Mouse (Mus musculus) stomach, embryonic 15.5 days (tissue): ENCODE data around the gene Hsh2d. TPM values are rescaled to one million over a fixed set of nuclear protein-coding genes. Genes with fewer than 3 reads are reported as not detected.

ENCODE experiments used
- ATAC-seq: fragments of 200-750 bp; cut with Nextera tagmentation; 2 replicates; pipeline ENCODE4 v1.8.0; 2017; ENCODE audit warnings: low read depth, moderate number of reproducible peaks, moderate TSS enrichment; ENCODE audit not compliant: insufficient read depth, low FRiP score
- H3K27ac ChIP-seq: fragments of 300-500 bp; sonication (generic); 2 replicates; pipeline ENCODE4 v1.5.1; 2015; ENCODE audit warnings: mild to moderate bottlenecking, inconsistent platforms
- H3K27me3 ChIP-seq: fragments of 300-500 bp; sonication (generic); replicated peaks from 2 replicates; pipeline ENCODE4 v1.6.1; 2015; ENCODE audit warnings: inconsistent platforms
- H3K36me3 ChIP-seq: fragments of 300-500 bp; sonication (generic); 2 replicates; pipeline ENCODE4 v1.6.1; 2015; ENCODE audit warnings: inconsistent platforms
- H3K4me1 ChIP-seq: fragments of 300-500 bp; sonication (generic); 2 replicates; pipeline ENCODE4 v1.6.1; 2015; ENCODE audit warnings: inconsistent platforms
- H3K4me2 ChIP-seq: fragments of 300-500 bp; sonication (generic); 2 replicates; pipeline ENCODE4 v1.6.1; 2015; ENCODE audit warnings: mild to moderate bottlenecking, inconsistent platforms
- H3K4me3 ChIP-seq: fragments of 300-500 bp; sonication (generic); replicated peaks from 2 replicates; pipeline ENCODE4 v1.5.1; 2015; ENCODE audit warnings: inconsistent platforms
- H3K9ac ChIP-seq: fragments of 300-500 bp; sonication (generic); 2 replicates; pipeline ENCODE4 v1.6.1; 2015; ENCODE audit warnings: inconsistent platforms
- H3K9me3 ChIP-seq: fragments of 300-500 bp; sonication (generic); 2 replicates; pipeline ENCODE4 v1.6.1; 2016; ENCODE audit warnings: inconsistent platforms
- WGBS: fragments of 180-500 bp; shearing (Covaris S2); methylation state at CpG from one replicate; pipeline ENCODE4 v1.1.7; 2015; 5-methylcytosine and 5-hydroxymethylcytosine counted together
- polyA plus RNA-seq: library from polyadenylated mRNA; unstranded; fragments of >200 nt; fragmentation: Nextera tagmentation; extraction: Ambion mirVana; gene quantifications from 2 replicates; pipeline ENCODE4 v1.2.1, GENCODE M21; 2015

Hsh2d gene
- polyA plus RNA-seq, 1 experiment from 2014 or later, result 1.2 TPM

GRCm38 (mm10) chr8:72158726-72159125 is 30.7 kb upstream of the Hsh2d start:
- Histone ChIP-seq H3K36me3 (no peaks in the 10 kb centered on the region; the same call in 1 of the 2 replicates), H3K9ac (no peak overlapping the region), H3K27me3 (no peaks in the 10 kb centered on the region), H3K4me2 (no peak overlapping the region), H3K9me3 (no peaks in the 10 kb centered on the region), H3K4me1 (peaks cover 17% of the 10 kb centered on the region), H3K27ac (no peak overlapping the region), H3K4me3 (no peak overlapping the region)
- no peak for ATAC-seq
- WGBS, result 76% methylated on average over 3 of the region's 3 CpGs

GRCm38 (mm10) chr8:72160007-72160406 is 29.4 kb upstream of the Hsh2d start:
- H3K9me3 ChIP-seq, result no peaks in the 10 kb centered on the region
- H3K4me1 ChIP-seq, result peaks cover 17% of the 10 kb centered on the region
- peak overlapping the region; percentile 42 for H3K4me3 ChIP-seq
- no peak overlapping the region for H3K27ac ChIP-seq
- H3K36me3 ChIP-seq, result no peaks in the 10 kb centered on the region
- 63% methylated on average over 3 of the region's 3 CpGs for WGBS
- H3K4me2 ChIP-seq, result peak overlapping the region; percentile 78
- no peaks in the 10 kb centered on the region for H3K27me3 ChIP-seq
- no peak overlapping the region for H3K9ac ChIP-seq
- ATAC-seq, result no peak

GRCm38 (mm10) chr8:72160707-72161697 is 28.4 kb upstream of the Hsh2d start, which contains the start of gene Rab8a:
Rab8a (plus strand) TSS chr8:72161200.
- Histone ChIP-seq H3K36me3 (no peaks in the 10 kb centered on the region), H3K4me1 (peaks cover 17% of the 10 kb centered on the region), H3K27me3 (no peaks in the 10 kb centered on the region), H3K9me3 (no peaks in the 10 kb centered on the region), H3K9ac (peak within 1 kb of the TSS; percentile 98), H3K4me3 (peak within 1 kb of the TSS; percentile 88), H3K4me2 (peak within 1 kb of the TSS; percentile 78), H3K27ac (peak within 1 kb of the TSS; percentile 81)
- WGBS, result under 1% methylated on average over 81 of the region's 82 CpGs
- peak; percentile 99 for ATAC-seq

- H3K27ac ChIP-seq, result no peak overlapping the region
- H3K4me1 ChIP-seq, result peaks cover 17% of the 10 kb centered on the region
- H3K4me3 ChIP-seq, result no peak overlapping the region
- no peaks in the 10 kb centered on the region for H3K27me3 ChIP-seq
- H3K9ac ChIP-seq, result no peak overlapping the region
- H3K36me3 ChIP-seq, result no peaks in the 10 kb centered on the region
- no peaks in the 10 kb centered on the region for H3K9me3 ChIP-seq
- no peak for ATAC-seq
- 0 out of 2 replicates have a peak overlapping the region, but pooled peaks have one; percentile 60 for H3K4me2 ChIP-seq
These were observed 26.6 kb upstream of the Hsh2d start for GRCm38 (mm10) chr8:72162821-72163220.

GRCm38 (mm10) chr8:72169098-72169668 is 20.3 kb upstream of the Hsh2d start:
- Histone ChIP-seq H3K4me1 (no peaks in the 10 kb centered on the region), H3K27ac (no peak overlapping the region), H3K4me3 (no peak overlapping the region), H3K27me3 (no peaks in the 10 kb centered on the region), H3K36me3 (peaks cover 32% of the 10 kb centered on the region), H3K4me2 (no peak overlapping the region), H3K9ac (no peak overlapping the region), H3K9me3 (no peaks in the 10 kb centered on the region)
- WGBS, result 89% methylated on average over 3 of the region's 3 CpGs
- no peak for ATAC-seq

GRCm38 (mm10) chr8:72169681-72170249 is 19.7 kb upstream of the Hsh2d start:
- Histone ChIP-seq H3K4me1 (no peaks in the 10 kb centered on the region), H3K4me2 (no peak overlapping the region), H3K27me3 (no peaks in the 10 kb centered on the region), H3K27ac (no peak overlapping the region), H3K4me3 (no peak overlapping the region), H3K9me3 (no peaks in the 10 kb centered on the region), H3K36me3 (peaks cover 37% of the 10 kb centered on the region), H3K9ac (no peak overlapping the region)
- ATAC-seq, result no peak; the same call in 1 of the 2 replicates
- 66% methylated on average over 3 of the region's 3 CpGs for WGBS

- peak; percentile 43; the same call in 1 of the 2 replicates for ATAC-seq
- 63% methylated on average over 5 of the region's 5 CpGs for WGBS
These were observed 12.0 kb upstream of the Hsh2d start for GRCm38 (mm10) chr8:72177346-72177925.

GRCm38 (mm10) chr8:72183554-72184202 is 5.8 kb upstream of the Hsh2d start:
- Histone ChIP-seq H3K27me3 (no peaks in the 10 kb centered on the region), H3K4me2 (no peak overlapping the region), H3K9me3 (no peaks in the 10 kb centered on the region), H3K36me3 (peaks cover 16% of the 10 kb centered on the region), H3K4me3 (no peak overlapping the region), H3K4me1 (no peaks in the 10 kb centered on the region), H3K9ac (no peak overlapping the region), H3K27ac (no peak overlapping the region)
- no peak for ATAC-seq
- WGBS, result 76% methylated on average over 2 of the region's 2 CpGs

More at GRCm38 (mm10) chr8:72177346-72177925, 12.0 kb upstream of the Hsh2d start:
- Histone ChIP-seq H3K4me1 (no peaks in the 10 kb centered on the region), H3K9ac (no peak overlapping the region), H3K27ac (no peak overlapping the region), H3K4me3 (no peak overlapping the region), H3K36me3 (peaks cover 53% of the 10 kb centered on the region), H3K9me3 (no peaks in the 10 kb centered on the region), H3K27me3 (no peaks in the 10 kb centered on the region), H3K4me2 (no peak overlapping the region)

GRCm38 (mm10) chr8:72187793-72188331 is 1.6 kb upstream of the Hsh2d start:
- H3K4me2 ChIP-seq, result no peak overlapping the region
- no peak for ATAC-seq
- H3K4me3 ChIP-seq, result no peak overlapping the region
- H3K9ac ChIP-seq, result no peak overlapping the region
- no peaks in the 10 kb centered on the region for H3K9me3 ChIP-seq
- no peak overlapping the region for H3K27ac ChIP-seq
- 86% methylated on average over 2 of the region's 2 CpGs for WGBS
- H3K4me1 ChIP-seq, result no peaks in the 10 kb centered on the region
- H3K27me3 ChIP-seq, result no peaks in the 10 kb centered on the region
- no peaks in the 10 kb centered on the region for H3K36me3 ChIP-seq

GRCm38 (mm10) chr8:72190215-72190539 is 739 bp downstream of the Hsh2d start:
- H3K4me2 ChIP-seq, result 0 out of 2 replicates have a peak overlapping the region, but pooled peaks have one; percentile 3
- H3K4me1 ChIP-seq, result no peaks in the 10 kb centered on the region
- no peaks in the 10 kb centered on the region for H3K9me3 ChIP-seq
- 55% methylated on average over 2 of the region's 2 CpGs for WGBS
- H3K36me3 ChIP-seq, result no peaks in the 10 kb centered on the region
- no peaks in the 10 kb centered on the region for H3K27me3 ChIP-seq
- no peak overlapping the region for H3K4me3 ChIP-seq
- H3K27ac ChIP-seq, result peak overlapping the region; percentile 67
- no peak for ATAC-seq
- H3K9ac ChIP-seq, result no peak overlapping the region

- Histone ChIP-seq H3K4me3 (no peak overlapping the region), H3K4me1 (no peaks in the 10 kb centered on the region), H3K9ac (no peak overlapping the region), H3K9me3 (no peaks in the 10 kb centered on the region), H3K4me2 (no peak overlapping the region), H3K27me3 (no peaks in the 10 kb centered on the region), H3K27ac (no peak overlapping the region), H3K36me3 (no peaks in the 10 kb centered on the region)
- ATAC-seq, result no peak
These were observed 2.6 kb downstream of the Hsh2d start for GRCm38 (mm10) chr8:72192065-72192464.
